Mouse (Mus musculus) forebrain, embryonic 14.5 days (tissue): ENCODE data around the gene BC037034. TPM values are rescaled to one million over a fixed set of nuclear protein-coding genes. Genes with fewer than 3 reads are reported as not detected.

Experiments
- ATAC-seq: fragments of 200-750 bp; cut with Nextera tagmentation; 2 replicates; pipeline ENCODE4 v1.8.0; 2017; ENCODE audit warnings: mild to moderate bottlenecking, moderate library complexity
- DNase-seq: peaks from one replicate; pipeline ENCODE4 v3.0.0-alpha.2; 2015; ENCODE audit warnings: low spot score
- H3K27ac ChIP-seq: fragments of 300-500 bp; sonication (generic); 2 replicates; pipeline ENCODE4 v1.5.1; 2014; ENCODE audit warnings: low read depth, mild to moderate bottlenecking, control low read depth, low read length, moderate library complexity
- H3K27me3 ChIP-seq: fragments of 300-500 bp; sonication (generic); replicated peaks from 2 replicates; pipeline ENCODE4 v1.6.1; 2014; ENCODE audit warnings: low read length, control low read depth, mixed read lengths; ENCODE audit not compliant: control insufficient read depth, insufficient read depth
- H3K36me3 ChIP-seq: fragments of 300-500 bp; sonication (generic); 2 replicates; pipeline ENCODE4 v1.6.1; 2014; ENCODE audit warnings: low read length, control low read depth; ENCODE audit not compliant: control insufficient read depth, insufficient read depth
- H3K4me1 ChIP-seq: fragments of 300-500 bp; sonication (generic); 2 replicates; pipeline ENCODE4 v1.6.1; 2014; ENCODE audit warnings: antibody characterized with exemption, low read length, control low read depth; ENCODE audit not compliant: control insufficient read depth, insufficient read depth
- H3K4me2 ChIP-seq: fragments of 300-500 bp; sonication (generic); 2 replicates; pipeline ENCODE4 v1.6.1; 2014; ENCODE audit warnings: mild to moderate bottlenecking, control low read depth, low read length
- H3K4me3 ChIP-seq: fragments of 300-500 bp; sonication (generic); 2 replicates; pipeline ENCODE4 v1.5.1; 2014; ENCODE audit warnings: low read depth, low read length, control low read depth
- H3K9ac ChIP-seq: fragments of 300-500 bp; sonication (generic); 2 replicates; pipeline ENCODE4 v1.6.1; 2014; ENCODE audit warnings: mild to moderate bottlenecking, low read length, control low read depth, moderate library complexity
- H3K9me3 ChIP-seq: fragments of 300-500 bp; sonication (generic); replicated peaks from 2 replicates; pipeline ENCODE4 v1.6.1; 2016; ENCODE audit warnings: low read length, control low read depth, mixed read lengths; ENCODE audit not compliant: control insufficient read depth
- WGBS: fragments of 180-500 bp; shearing (Covaris S2); extraction: QIAGEN DNeasy Blood & Tissue Kit; methylation state at CpG from one replicate; pipeline ENCODE4 v1.1.7; 2014; 5-methylcytosine and 5-hydroxymethylcytosine counted together
- polyA plus RNA-seq: library from polyadenylated mRNA; unstranded; fragments of >200 nt; fragmentation: Nextera tagmentation; extraction: Ambion mirVana; gene quantifications from 2 replicates; pipeline ENCODE4 v1.2.1, GENCODE M21; 2014

The BC037034 gene
- polyA plus RNA-seq, 1 experiment from 2014 or later: 8.9 TPM

- Histone ChIP-seq H3K4me1 (no peaks in the 10 kb centered on the region), H3K27me3 (no peaks in the 10 kb centered on the region), H3K27ac (no peak overlapping the region), H3K36me3 (no peaks in the 10 kb centered on the region), H3K9ac (no peak overlapping the region), H3K9me3 (no peaks in the 10 kb centered on the region), H3K4me3 (no peak overlapping the region), H3K4me2 (no peak overlapping the region)
- DNase-seq: no peak
- ATAC-seq: no peak
- 85% methylated on average over 2 of the region's 2 CpGs for WGBS
Observed at GRCm38 (mm10) chr5:138233778-138234177, 30.1 kb downstream of the BC037034 start.

GRCm38 (mm10) chr5:138229511-138229910 is 34.3 kb downstream of the BC037034 start:
- H3K4me2 ChIP-seq: no peak overlapping the region
- no peaks in the 10 kb centered on the region for H3K9me3 ChIP-seq
- no peak overlapping the region for H3K4me3 ChIP-seq
- DNase-seq (no peak), ATAC-seq (no peak)
- H3K27me3 ChIP-seq: no peaks in the 10 kb centered on the region
- no peaks in the 10 kb centered on the region for H3K36me3 ChIP-seq
- no peak overlapping the region for H3K27ac ChIP-seq
- WGBS: 94% methylated on average over 3 of the region's 3 CpGs
- H3K4me1 ChIP-seq: no peaks in the 10 kb centered on the region
- no peak overlapping the region for H3K9ac ChIP-seq

- DNase-seq (peak; percentile 1), ATAC-seq (no peak)
- no peak overlapping the region for H3K4me3 ChIP-seq
Observed at GRCm38 (mm10) chr5:138228026-138228425, 35.8 kb downstream of the BC037034 start.

GRCm38 (mm10) chr5:138227367-138227766 is 36.5 kb downstream of the BC037034 start:
- no peaks in the 10 kb centered on the region for H3K9me3 ChIP-seq
- no peak overlapping the region for H3K27ac ChIP-seq
- DNase-seq (no peak), ATAC-seq (no peak)
- 67% methylated on average over 2 of the region's 2 CpGs for WGBS
- no peak overlapping the region for H3K4me3 ChIP-seq
- H3K27me3 ChIP-seq: no peaks in the 10 kb centered on the region
- H3K9ac ChIP-seq: no peak overlapping the region
- H3K36me3 ChIP-seq: no peaks in the 10 kb centered on the region
- H3K4me1 ChIP-seq: no peaks in the 10 kb centered on the region
- no peak overlapping the region for H3K4me2 ChIP-seq

More at GRCm38 (mm10) chr5:138228026-138228425, 35.8 kb downstream of the BC037034 start:
- H3K27ac ChIP-seq: no peak overlapping the region
- H3K4me2 ChIP-seq: no peak overlapping the region
- H3K27me3 ChIP-seq: no peaks in the 10 kb centered on the region
- H3K4me1 ChIP-seq: no peaks in the 10 kb centered on the region
- WGBS: 58% methylated on average over 3 of the region's 3 CpGs
- H3K9me3 ChIP-seq: no peaks in the 10 kb centered on the region
- H3K36me3 ChIP-seq: no peaks in the 10 kb centered on the region
- H3K9ac ChIP-seq: no peak overlapping the region

GRCm38 (mm10) chr5:138226491-138226890 is 37.3 kb downstream of the BC037034 start:
- no peaks in the 10 kb centered on the region for H3K36me3 ChIP-seq
- 85% methylated on average over 4 of the region's 4 CpGs for WGBS
- no peak overlapping the region for H3K27ac ChIP-seq
- H3K27me3 ChIP-seq: no peaks in the 10 kb centered on the region
- ATAC-seq (no peak), DNase-seq (no peak)
- H3K4me2 ChIP-seq: no peak overlapping the region
- no peaks in the 10 kb centered on the region for H3K9me3 ChIP-seq
- no peak overlapping the region for H3K9ac ChIP-seq
- no peaks in the 10 kb centered on the region for H3K4me1 ChIP-seq
- H3K4me3 ChIP-seq: no peak overlapping the region

GRCm38 (mm10) chr5:138225700-138226099 is 38.1 kb downstream of the BC037034 start, which contains the start of gene Nxpe5:
TSS of gene Nxpe5 (plus strand) at chr5:138225898.
- H3K36me3 ChIP-seq: no peaks in the 10 kb centered on the region
- H3K27me3 ChIP-seq: no peaks in the 10 kb centered on the region
- 53% methylated on average over 2 of the region's 2 CpGs for WGBS

GRCm38 (mm10) chr5:138223287-138223686 is 40.5 kb downstream of the BC037034 start:
- H3K27me3 ChIP-seq: no peaks in the 10 kb centered on the region
- H3K27ac ChIP-seq: no peak overlapping the region
- no peak overlapping the region for H3K4me2 ChIP-seq
- H3K9me3 ChIP-seq: no peaks in the 10 kb centered on the region
- DNase-seq (no peak), ATAC-seq (no peak)
- H3K36me3 ChIP-seq: no peaks in the 10 kb centered on the region
- no peaks in the 10 kb centered on the region for H3K4me1 ChIP-seq
- 65% methylated on average over 3 of the region's 3 CpGs for WGBS
- H3K4me3 ChIP-seq: no peak overlapping the region
- H3K9ac ChIP-seq: no peak overlapping the region

More at GRCm38 (mm10) chr5:138225700-138226099, 38.1 kb downstream of the BC037034 start, which contains the start of gene Nxpe5:
- no peak for DNase-seq
- H3K4me2 ChIP-seq: no peak within 1 kb of the TSS
- no peaks in the 10 kb centered on the region for H3K9me3 ChIP-seq
- no peaks in the 10 kb centered on the region for H3K4me1 ChIP-seq
- no peak for ATAC-seq
- no peak within 1 kb of the TSS for H3K9ac ChIP-seq
- H3K4me3 ChIP-seq: no peak within 1 kb of the TSS
- H3K27ac ChIP-seq: no peak within 1 kb of the TSS

- 24% methylated on average over 4 of the region's 4 CpGs for WGBS
- ATAC-seq (no peak), DNase-seq (peak; percentile 76)
- no peak overlapping the region for H3K4me3 ChIP-seq
- no peak overlapping the region for H3K27ac ChIP-seq
- H3K4me2 ChIP-seq: no peak overlapping the region
- H3K4me1 ChIP-seq: no peaks in the 10 kb centered on the region
- H3K36me3 ChIP-seq: no peaks in the 10 kb centered on the region
- no peak overlapping the region for H3K9ac ChIP-seq
- no peaks in the 10 kb centered on the region for H3K27me3 ChIP-seq
- no peaks in the 10 kb centered on the region for H3K9me3 ChIP-seq
Observed at GRCm38 (mm10) chr5:138222111-138222510, 41.7 kb downstream of the BC037034 start.

GRCm38 (mm10) chr5:138219864-138220263 is 44.0 kb downstream of the BC037034 start:
- no peak overlapping the region for H3K4me3 ChIP-seq
- ATAC-seq (no peak), DNase-seq (no peak)
- no peak overlapping the region for H3K4me2 ChIP-seq
- no peaks in the 10 kb centered on the region for H3K4me1 ChIP-seq
- WGBS: 79% methylated on average over 2 of the region's 2 CpGs
- H3K27me3 ChIP-seq: no peaks in the 10 kb centered on the region
- H3K36me3 ChIP-seq: no peaks in the 10 kb centered on the region
- no peak overlapping the region for H3K27ac ChIP-seq
- H3K9ac ChIP-seq: no peak overlapping the region
- H3K9me3 ChIP-seq: no peaks in the 10 kb centered on the region
